Mouse (Mus musculus) spleen, adult 2 months (tissue): Measurements from ENCODE around the gene Fam221b. TPM values are rescaled to one million over a fixed set of nuclear protein-coding genes. Genes with fewer than 3 reads are reported as not detected.

Experiments used
- DNase-seq, 2 experiments: peaks; one replicate each; pipeline versions ENCODE4 v3.0.0 to v3.0.0-alpha.2; 2012 to 2021; ENCODE audit warnings: low spot score in 2 of 2, low read depth in 1 of 2
- H3K27ac ChIP-seq: fragments of 200-500 bp; 2 replicates; pipeline ENCODE4 v1.5.1; 2012; ENCODE audit warnings: low read length, inconsistent platforms; ENCODE audit not compliant: insufficient read depth
- H3K27me3 ChIP-seq: fragments of 200-500 bp; 2 replicates; pipeline ENCODE4 v1.6.1; 2012; ENCODE audit warnings: mild to moderate bottlenecking, moderate library complexity, low read length, inconsistent platforms; ENCODE audit not compliant: control insufficient read depth, insufficient read depth
- H3K36me3 ChIP-seq: fragments of 200-500 bp; 2 replicates; pipeline ENCODE4 v1.6.1; 2012; ENCODE audit warnings: mild to moderate bottlenecking, low read length, inconsistent platforms; ENCODE audit not compliant: control insufficient read depth, insufficient read depth
- H3K4me1 ChIP-seq: fragments of 200-500 bp; 2 replicates; pipeline ENCODE4 v1.6.1; 2011; ENCODE audit warnings: inconsistent platforms; ENCODE audit not compliant: control insufficient read depth, insufficient read depth, insufficient read length
- H3K4me3 ChIP-seq: fragments of 200-500 bp; 2 replicates; pipeline ENCODE4 v1.5.1; 2011; ENCODE audit warnings: mild to moderate bottlenecking, inconsistent platforms; ENCODE audit not compliant: insufficient read depth, insufficient read length; ENCODE audit errors: extremely low read depth
- CTCF ChIP-seq: fragments of 200-500 bp; IDR thresholded peaks from 2 replicates; pipeline ENCODE4 v1.5.1; 2011; ENCODE audit warnings: mild to moderate bottlenecking, inconsistent platforms; ENCODE audit not compliant: insufficient read depth, insufficient read length, insufficient replicate concordance; ENCODE audit errors: extremely low read depth
- POLR2A ChIP-seq: fragments of 200-500 bp; IDR thresholded peaks from 2 replicates; pipeline ENCODE4 v1.6.1; 2011; ENCODE audit warnings: low read depth, low read length, inconsistent platforms
- WGBS: fragments of 180-500 bp; shearing (Covaris S2); methylation state at CpG from one replicate; pipeline ENCODE4 v1.1.7; 2018; 5-methylcytosine and 5-hydroxymethylcytosine counted together
- polyA plus RNA-seq: library from polyadenylated mRNA; depleted of rRNA; stranded (reverse); fragments of >200 nt; gene quantifications from 2 replicates; pipeline ENCODE4 v1.2.3, GENCODE M21; 2012

The Fam221b gene
- polyA plus RNA-seq, 1 experiment, result not detected

- Histone ChIP-seq H3K27ac (no peak overlapping the region), H3K4me3 (peak overlapping the region; percentile 33; the same call in 1 of the 2 replicates), H3K36me3 (no peaks in the 10 kb centered on the region), H3K27me3 (peaks cover 7% of the 10 kb centered on the region), H3K4me1 (no peaks in the 10 kb centered on the region; the same call in 1 of the 2 replicates)
- no peak for DNase-seq
- 83% methylated on average over 42 of the region's 42 CpGs for WGBS
- TF ChIP-seq CTCF (no peak), POLR2A (no peak)
These were observed 36.7 kb downstream of the Fam221b start for GRCm38 (mm10) chr4:43631956-43632920.

GRCm38 (mm10) chr4:43631046-43631955, 37.6 kb downstream of the Fam221b start, which contains the start of gene Npr2:
Gene Npr2 (plus strand): TSS chr4:43631935.
- Histone ChIP-seq H3K4me1 (no peaks in the 10 kb centered on the region; the same call in 1 of the 2 replicates), H3K27ac (no peak within 1 kb of the TSS), H3K36me3 (no peaks in the 10 kb centered on the region), H3K4me3 (peak within 1 kb of the TSS; percentile 33; the same call in 1 of the 2 replicates), H3K27me3 (peaks cover 7% of the 10 kb centered on the region)
- TF ChIP-seq CTCF (no peak), POLR2A (no peak)
- WGBS, result 7% methylated on average over 41 of the region's 70 CpGs
- DNase-seq, result no peak

DNA sequence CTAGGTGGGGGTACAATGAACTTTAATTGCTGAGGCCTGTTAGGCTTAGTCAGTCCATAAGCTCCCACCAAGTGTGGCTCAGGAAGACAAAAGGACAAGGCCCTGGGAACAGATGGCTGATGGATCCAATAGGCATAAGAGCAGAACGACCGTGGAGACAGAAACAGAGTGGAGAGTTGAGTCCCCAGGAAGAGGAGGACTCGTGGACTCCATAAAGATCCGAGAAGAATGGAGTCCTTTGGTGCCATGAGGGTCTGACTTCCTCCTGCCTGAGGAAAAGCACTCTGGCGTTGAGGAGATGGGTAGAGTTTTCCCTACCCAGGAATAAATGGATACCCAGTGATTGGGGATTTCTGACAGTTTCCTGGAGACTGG, 38.3 kb downstream of the Fam221b start:
- no peak overlapping the region for H3K4me3 ChIP-seq
- H3K36me3 ChIP-seq, result no peaks in the 10 kb centered on the region
- no peak overlapping the region for H3K27ac ChIP-seq
- DNase-seq, result no peak
- peaks cover 7% of the 10 kb centered on the region for H3K27me3 ChIP-seq
- H3K4me1 ChIP-seq, result no peaks in the 10 kb centered on the region; the same call in 1 of the 2 replicates
- 55% methylated on average over 5 of the region's 5 CpGs for WGBS
- no peak for TF ChIP-seq CTCF
- no peak for TF ChIP-seq POLR2A

- Histone ChIP-seq H3K4me3 (no peak overlapping the region), H3K27me3 (peaks cover 7% of the 10 kb centered on the region), H3K27ac (no peak overlapping the region), H3K4me1 (no peaks in the 10 kb centered on the region; the same call in 1 of the 2 replicates), H3K36me3 (no peaks in the 10 kb centered on the region)
- TF ChIP-seq CTCF (peak; percentile 60; the same call in 1 of the 2 replicates), POLR2A (no peak)
- WGBS, result 11% methylated on average over 5 of the region's 5 CpGs
- peak; percentile 42 to 65 for DNase-seq
These were observed 38.8 kb downstream of the Fam221b start for GRCm38 (mm10) chr4:43630030-43630581.

DNA sequence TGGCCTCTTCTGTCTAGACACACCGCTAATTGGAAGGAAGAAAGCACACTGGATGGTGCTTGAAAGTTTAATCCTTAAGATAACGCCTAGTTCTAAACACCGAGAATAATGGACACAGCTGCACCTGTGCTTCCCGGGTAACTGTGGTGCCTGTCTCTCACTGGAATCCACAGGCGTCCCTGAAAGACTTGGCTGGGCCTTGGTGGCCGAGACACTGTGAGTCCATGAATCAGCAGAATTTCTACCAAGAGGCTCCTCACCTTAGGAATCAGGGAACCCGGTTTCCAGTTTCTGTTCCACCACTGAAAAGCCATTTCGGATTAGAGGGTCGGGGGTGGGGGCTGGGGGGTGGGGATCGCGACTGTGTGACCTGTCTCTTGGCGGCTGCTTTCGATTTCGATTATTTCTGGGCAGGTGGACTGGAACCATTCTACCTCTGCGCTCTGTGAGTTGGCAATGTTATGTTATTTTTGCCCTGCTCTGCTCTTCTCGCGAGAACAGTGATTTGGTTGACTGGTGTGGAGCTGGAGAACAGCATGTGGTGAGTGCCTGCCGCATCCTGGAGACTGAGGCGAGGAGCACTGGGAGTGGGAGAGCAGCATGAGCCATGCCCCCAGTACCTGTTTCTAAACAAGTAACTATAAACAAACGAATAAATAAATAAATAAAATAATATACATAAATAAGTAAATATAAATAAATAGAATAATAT, 39.7 kb downstream of the Fam221b start:
- TF ChIP-seq POLR2A, result no peak
- TF ChIP-seq CTCF, result no peak
- H3K27me3 ChIP-seq, result peaks cover 7% of the 10 kb centered on the region
- H3K36me3 ChIP-seq, result no peaks in the 10 kb centered on the region
- no peak overlapping the region for H3K4me3 ChIP-seq
- WGBS, result 70% methylated on average over 20 of the region's 20 CpGs
- DNase-seq, result no peak
- no peak overlapping the region for H3K27ac ChIP-seq
- H3K4me1 ChIP-seq, result no peaks in the 10 kb centered on the region; the same call in 1 of the 2 replicates

GRCm38 (mm10) chr4:43620146-43620778, 48.7 kb downstream of the Fam221b start:
- 84% methylated on average over 4 of the region's 4 CpGs for WGBS
- DNase-seq, result no peak
- no peak overlapping the region for H3K27ac ChIP-seq
- no peaks in the 10 kb centered on the region for H3K4me1 ChIP-seq
- no peaks in the 10 kb centered on the region for H3K27me3 ChIP-seq
- no peaks in the 10 kb centered on the region for H3K36me3 ChIP-seq
- no peak overlapping the region for H3K4me3 ChIP-seq
- TF ChIP-seq CTCF (no peak), POLR2A (no peak)
